Mouse (Mus musculus) monocyte, adult 5-6 weeks (primary cell): ENCODE measurements at regions not wholly inside any gene's neighbourhood (a gene's known extent, or its start where the extent isn't known, plus 50 kb on each side); places are given as distances from the start of the nearest gene placed in this dataset.

ENCODE experiments used
- ATAC-seq: fragments of 153-309, 156-312 bp; replicated peaks from 2 replicates; pipeline ENCODE4 v1.8.0; 2017; ENCODE audit warnings: mild to moderate bottlenecking; ENCODE audit not compliant: low TSS enrichment, insufficient number of reproducible peaks, severe bottlenecking, poor library complexity, low FRiP score

- ATAC-seq = peak; percentile 91
Measured at GRCm38 (mm10) chr15:5414401-5414800, 170.4 kb upstream of the Ptger4 start.

DNA sequence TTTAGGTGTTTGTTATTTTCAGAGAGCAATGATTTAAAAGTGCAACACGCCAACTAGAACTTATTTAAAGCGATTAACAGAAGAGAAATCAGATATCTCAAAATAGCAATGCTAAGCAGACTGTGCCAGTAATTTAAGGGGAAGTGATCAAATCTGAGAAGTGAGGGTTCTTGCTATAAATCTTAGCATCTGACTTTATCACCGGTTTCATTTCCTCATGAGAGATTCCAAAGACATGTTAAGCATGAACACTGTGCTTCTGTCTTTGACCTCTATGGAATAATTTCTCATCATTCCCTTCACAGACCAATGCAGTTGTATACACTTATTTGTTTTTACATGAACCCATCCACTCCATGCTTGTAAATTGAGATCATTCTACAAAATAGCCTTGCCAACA lies 172.0 kb upstream of the Ptger4 start:
- ATAC-seq = peak; percentile 60

DNA sequence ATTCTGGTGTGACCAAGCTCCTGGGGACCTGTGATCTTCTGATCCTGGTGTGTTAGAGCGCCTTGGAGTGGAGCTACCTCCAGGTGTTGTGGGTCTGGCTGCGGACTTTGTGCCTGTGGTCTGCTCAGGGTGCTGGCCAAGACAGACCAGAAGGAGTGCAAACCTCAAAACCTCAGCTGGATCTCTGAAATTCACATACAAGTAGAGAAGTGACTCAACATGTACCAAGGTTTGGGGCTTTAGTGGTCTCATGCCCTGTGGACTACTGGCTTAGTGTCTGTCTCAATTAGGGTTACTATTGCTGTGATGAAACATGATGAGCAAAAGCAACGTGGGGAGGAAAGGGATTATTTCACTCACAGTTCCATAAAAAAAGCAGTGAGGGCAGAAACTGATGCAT lies 182.7 kb upstream of the Ptger4 start:
- ATAC-seq = no peak

GRCm38 (mm10) chr15:5427319-5428048 lies 183.5 kb upstream of the Ptger4 start:
- ATAC-seq = no peak

DNA sequence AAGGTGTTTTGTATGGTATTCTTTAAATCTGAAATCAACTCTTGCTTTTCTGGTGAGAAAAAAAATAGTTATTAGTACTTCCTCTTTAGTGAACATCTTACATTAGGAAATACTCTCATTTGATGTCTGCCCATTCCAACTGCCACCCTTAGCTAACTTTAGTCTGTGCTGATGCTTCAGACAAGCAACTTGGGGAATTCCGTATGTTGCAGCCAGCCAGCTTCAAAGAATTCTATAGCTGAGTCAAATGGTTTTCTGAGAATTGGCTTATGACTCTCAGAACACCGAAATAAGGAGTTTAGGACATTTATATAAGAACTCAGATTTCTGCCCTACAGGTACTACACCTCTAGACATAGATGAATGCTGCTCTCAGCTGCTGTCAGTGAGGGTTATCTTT lies 188.0 kb upstream of the Ptger4 start:
- 0 out of 2 replicates have a peak, but pooled peaks have one; percentile 35 for ATAC-seq

DNA sequence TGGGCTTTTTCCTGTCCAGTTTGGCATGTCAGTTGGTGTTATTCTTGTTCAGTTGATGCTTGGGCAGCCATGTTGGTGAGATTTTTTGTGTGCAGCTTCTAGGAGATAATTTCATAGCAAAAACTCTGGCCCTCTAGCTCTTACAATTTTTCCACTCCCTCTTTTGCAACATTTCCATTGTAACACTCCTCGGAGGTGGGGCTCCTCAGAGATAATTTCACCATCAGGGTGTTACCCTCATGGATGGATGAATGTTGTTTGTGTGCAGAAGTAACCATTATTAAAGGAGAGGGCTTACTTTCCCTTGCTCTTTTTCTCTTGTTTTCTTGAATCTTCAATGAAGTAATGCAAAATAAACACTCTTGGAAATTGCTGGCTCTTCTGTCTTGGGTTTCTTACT lies 193.0 kb upstream of the Ptger4 start:
- 0 out of 2 replicates have a peak, but pooled peaks have one; percentile 56 for ATAC-seq

- peak; percentile 96 for ATAC-seq
Measured at GRCm38 (mm10) chr15:5446040-5446755, 202.2 kb upstream of the Ptger4 start.

- peak; percentile 97 for ATAC-seq
Measured at GRCm38 (mm10) chr15:5446756-5447314, 202.8 kb upstream of the Ptger4 start.

DNA sequence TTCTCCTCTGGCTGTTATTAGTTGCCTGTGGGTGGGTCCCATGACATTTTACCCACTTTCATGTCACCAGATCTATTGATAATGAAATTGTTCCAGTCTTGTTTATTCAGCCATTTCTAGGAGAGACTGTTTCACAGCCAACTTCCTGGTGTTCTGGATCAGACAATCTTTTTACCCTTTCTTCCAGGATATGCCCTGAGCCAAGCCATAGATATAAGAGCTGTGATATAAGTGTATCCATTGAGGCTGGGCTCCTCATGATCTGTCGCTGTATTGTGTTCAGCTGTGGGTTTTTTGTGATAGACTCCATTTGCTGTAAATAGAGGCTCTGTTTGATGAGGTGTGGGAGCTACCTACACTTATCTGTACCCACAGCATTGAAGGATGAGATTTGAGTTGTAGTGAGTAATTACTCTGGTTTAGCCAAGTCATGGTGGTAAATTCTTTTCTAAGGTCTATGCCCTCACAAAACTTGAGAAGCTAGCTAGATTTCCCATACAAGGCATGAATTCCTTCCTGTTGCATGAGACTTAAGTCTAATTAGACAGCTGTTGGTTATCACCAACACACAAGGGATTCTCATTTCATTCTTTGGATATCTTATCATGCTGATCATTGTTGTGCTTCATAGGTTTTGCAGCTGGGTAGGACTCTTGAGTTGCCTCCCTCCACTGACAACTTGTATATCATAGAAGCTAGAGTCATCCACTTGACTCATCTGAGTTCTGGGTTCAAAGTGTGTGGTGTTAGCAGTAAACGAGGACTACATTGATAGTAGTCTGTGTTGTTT lies 203.9 kb upstream of the Ptger4 start:
- ATAC-seq = no peak

GRCm38 (mm10) chr15:5459083-5459482 lies 215.1 kb upstream of the Ptger4 start:
- ATAC-seq = no peak

DNA sequence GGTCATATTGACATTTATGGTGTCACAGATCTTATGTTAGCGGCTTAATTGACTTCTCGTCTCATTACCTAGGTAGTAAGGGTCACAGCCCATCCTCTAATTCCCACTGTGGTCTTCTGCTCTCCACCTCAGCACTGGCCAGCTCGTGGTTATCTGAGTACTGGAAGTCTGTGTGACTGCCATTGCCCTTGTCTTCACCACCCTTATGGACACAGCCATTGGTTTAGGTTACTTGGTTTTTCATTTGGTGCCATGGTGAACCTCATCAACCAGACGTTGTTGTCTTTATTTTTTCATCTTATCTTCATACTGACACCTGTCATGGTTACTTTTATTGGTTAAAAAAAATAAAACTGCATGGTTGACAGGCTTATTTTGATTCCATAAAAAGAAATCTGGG lies 215.6 kb upstream of the Ptger4 start:
- ATAC-seq = no peak

GRCm38 (mm10) chr15:5462651-5463050 lies 218.7 kb upstream of the Ptger4 start:
- no peak for ATAC-seq

- ATAC-seq = no peak
Measured at GRCm38 (mm10) chr15:5464732-5465131, 220.7 kb upstream of the Ptger4 start.

DNA sequence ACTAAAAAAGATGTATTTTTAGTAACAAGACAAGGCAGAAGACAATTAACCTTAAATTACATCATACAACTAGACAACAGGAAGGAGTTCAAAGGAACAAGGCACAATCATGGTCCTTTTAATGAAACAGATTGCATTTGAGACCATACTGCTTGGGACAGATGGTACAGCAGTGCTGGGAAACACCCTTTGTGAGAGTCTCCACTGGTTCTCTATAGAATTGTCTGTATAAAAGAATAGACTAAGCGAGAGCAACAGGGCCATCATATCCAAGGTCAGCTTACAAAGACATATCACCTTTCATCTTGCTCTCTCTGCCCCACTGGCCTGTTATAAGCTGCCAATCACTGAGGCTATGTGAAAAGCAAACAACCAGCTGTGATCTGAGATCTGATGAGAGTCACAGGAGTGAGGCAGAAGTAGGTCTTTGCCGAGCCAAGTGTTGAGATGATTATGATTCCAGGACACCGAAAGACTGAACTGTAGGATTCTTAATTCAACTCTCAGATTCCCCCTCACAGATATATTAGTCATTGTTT lies 224.6 kb upstream of the Ptger4 start:
- ATAC-seq = no peak

GRCm38 (mm10) chr15:5475389-5475995 lies 231.5 kb upstream of the Ptger4 start:
- ATAC-seq = peak; percentile 40; the same call in 1 of the 2 replicates

GRCm38 (mm10) chr15:5493286-5493685 lies 249.3 kb upstream of the Ptger4 start:
- ATAC-seq = peak; percentile 37; the same call in 1 of the 2 replicates

DNA sequence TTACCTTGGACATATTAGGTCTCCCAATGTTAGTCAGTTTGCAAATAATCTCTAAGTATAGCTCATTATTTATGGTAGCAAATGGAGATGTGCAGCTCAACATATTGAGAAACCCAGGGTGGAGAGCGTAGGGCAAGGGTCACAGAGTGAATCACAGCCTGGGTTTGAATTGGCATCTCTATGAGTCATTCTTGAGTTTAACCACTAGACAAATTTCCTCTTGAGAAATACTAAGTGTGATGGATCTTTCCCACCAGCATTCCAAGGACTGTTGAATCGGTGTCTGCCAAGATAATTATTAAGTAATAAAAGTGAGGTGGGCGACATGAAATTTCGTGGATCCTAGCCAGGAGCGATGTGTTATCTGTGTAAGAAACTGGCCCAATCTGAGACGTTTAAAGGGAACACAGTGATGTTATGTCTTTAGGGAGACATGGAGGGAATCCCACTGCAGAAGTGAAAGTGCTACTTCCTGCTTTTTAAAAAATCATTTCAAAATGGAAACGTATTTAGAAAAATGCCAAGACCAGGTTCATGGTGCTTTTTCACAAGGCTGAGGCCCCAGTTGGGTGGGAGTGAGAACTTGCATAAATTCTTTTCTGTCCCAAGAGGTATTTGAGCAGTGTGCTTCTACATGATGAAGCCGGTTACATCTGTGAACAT lies 251.3 kb upstream of the Ptger4 start:
- peak; percentile 88 for ATAC-seq

DNA sequence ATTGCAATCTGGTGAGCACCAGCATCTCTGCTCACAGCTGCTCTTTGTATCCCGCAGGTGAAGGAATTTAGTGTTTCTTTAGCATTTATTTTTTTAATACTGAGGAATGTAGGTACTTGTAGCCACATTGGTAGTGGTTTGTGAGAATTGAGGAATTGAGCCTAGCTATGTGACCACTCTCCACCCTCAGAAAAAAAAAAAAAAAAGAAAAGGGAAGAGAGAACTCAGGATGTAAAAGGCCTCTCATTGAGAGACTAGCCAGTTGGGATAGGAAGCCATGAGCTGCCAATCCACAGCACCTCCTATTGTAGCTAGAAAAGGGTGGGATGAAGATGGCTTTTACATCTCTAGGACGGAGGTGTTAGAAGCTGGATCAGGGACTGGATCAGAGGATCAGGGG lies 252.0 kb upstream of the Ptger4 start:
- ATAC-seq = peak; percentile 51
